Mouse (Mus musculus) frontal cortex, adult 2 months (tissue): ENCODE measurements around the gene Zfp740. TPM values are rescaled to one million over a fixed set of nuclear protein-coding genes. Genes with fewer than 3 reads are reported as not detected.
A peak's percentile ranks its signal among the peaks of the same experiment; 100 is the strongest.
"Not testable (repeated sequence)": the region's sequence is repeated elsewhere in the genome, so short reads cannot be mapped to it uniquely, and the experiment has no call there.

Source experiments
- DNase-seq, 2 experiments: peaks; one replicate each; pipeline ENCODE4 v3.0.0; 2022; ENCODE audit warnings: low spot score in 1 of 2; ENCODE audit errors: extremely low spot score in 1 of 2
- polyA plus RNA-seq: library from polyadenylated mRNA; depleted of rRNA; stranded (reverse); fragments of >200 nt; gene quantifications from 2 replicates; pipeline ENCODE4 v1.2.3, GENCODE M21; 2012

Gene Zfp740
- polyA plus RNA-seq, 1 experiment: 62.1 TPM

DNA sequence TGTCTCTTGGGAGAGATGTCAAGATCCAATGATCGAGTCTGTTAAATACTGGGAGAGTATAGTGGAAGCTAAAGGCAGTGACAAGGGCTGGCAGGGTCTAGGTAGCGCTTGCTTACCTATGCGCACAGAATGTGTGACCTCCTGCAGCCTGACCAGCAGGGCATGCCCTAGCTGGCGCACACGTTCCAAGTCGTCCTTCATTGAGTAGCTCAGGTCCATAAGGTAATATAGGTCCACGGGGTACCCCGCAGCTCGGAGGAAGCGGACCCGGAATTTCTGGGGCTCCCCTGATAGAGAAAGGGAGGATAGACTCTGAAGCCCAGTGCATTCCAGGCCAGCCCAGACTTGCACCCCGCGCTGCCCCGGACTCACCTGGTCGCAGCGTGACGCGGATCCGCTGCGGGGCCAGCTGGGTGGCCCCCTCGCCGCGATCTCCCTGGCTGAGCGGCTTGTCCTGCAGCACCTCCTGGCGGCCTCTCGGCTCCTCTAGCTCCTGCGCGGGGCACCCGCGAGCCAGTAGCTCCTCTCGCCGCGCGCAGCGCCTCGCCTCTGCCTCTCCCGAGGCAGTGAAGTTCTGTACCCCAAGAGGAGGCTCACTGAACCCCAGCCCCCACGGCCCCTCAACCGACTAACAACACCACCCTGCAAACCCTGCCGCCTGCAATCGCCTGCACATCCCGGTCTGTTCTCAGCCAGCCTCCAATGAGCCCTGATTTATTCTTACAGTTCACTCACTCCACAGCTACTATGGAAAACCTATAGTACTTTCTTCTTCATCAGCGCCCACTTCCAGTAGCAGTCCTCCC, 21.3 kb downstream of the Zfp740 start:
- peak in 1 of 2 experiments; percentile 86 for DNase-seq

DNA sequence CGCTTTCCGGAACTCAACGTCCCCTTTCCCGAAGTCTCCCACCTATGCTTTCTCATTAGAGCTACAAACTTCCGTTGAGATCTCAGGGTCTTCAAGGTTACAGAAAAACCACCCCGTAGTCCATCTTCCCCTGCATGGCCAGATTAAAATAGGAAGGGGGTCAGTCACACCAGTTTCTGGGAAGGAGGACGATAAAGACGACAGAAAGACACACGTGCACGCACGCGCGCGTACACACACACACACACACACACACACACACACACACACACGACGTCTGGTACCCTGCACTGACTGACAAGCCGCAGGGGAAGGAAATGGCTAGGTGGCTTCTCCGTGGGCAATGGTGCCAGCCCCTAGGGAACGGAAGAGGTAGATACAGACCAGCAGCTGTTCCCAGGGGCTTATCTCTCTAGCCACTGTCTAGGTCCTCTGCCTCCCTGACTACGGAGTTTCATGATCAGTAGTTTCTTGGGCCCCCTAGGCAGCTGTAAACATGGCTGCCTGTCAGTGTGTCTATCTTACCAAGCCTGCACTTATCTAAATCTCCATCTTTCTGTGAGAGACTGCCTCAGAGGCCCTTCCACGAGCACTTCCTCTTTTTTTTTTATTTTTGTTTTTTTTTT, 22.1 kb downstream of the Zfp740 start:
- no peak for DNase-seq

- not testable (repeated sequence) for DNase-seq
These were observed 22.6 kb downstream of the Zfp740 start for GRCm38 (mm10) chr15:102225619-102226018.

GRCm38 (mm10) chr15:102230408-102231321, 27.6 kb downstream of the Zfp740 start:
- no peak for DNase-seq

DNA sequence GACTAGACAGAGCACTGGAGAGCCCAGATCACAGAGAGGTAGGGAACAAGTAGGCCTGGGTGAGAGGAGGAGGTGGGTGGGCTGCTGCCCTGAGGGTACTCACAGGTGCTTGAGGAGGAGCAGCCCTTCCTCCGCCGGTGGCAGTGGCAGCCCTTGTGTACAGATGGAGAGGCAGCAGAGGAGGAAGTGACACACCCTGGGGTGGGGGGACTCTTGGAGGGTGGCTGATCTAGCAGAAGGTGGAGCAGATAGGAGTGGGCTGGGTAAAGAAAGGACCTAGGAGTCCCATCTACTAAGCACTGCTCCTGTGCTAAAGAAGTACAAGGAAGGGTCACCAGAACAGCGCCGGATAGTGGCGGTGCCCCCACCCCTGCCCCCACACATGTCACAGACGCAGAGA, 28.7 kb downstream of the Zfp740 start, which contains the start of gene Itgb7:
TSS of gene Itgb7 (minus strand) at position 197 of the 400 bp plus-strand sequence.
- DNase-seq: no peak

GRCm38 (mm10) chr15:102232764-102233163, 29.7 kb downstream of the Zfp740 start:
- no peak for DNase-seq

DNA sequence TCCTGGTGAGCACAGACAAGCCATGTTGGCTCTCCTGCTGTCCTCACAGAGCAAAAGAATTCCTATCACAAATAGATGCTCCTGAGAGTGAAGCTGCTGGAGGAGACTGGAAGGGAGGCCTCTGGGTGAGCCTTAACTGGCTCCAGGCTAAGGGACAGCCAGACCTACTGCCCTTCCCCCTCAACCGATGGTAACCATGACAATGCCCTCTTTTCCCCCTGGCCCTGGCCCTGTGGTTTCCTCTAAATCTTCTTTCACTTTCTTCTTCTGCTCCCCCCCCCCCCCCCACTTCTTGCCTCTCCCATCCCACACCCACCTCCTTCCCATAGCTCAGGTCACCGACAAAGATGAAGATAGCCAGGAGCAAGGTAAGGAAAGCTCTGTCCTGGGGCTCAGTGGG, 30.8 kb downstream of the Zfp740 start:
- no peak for DNase-seq

DNA sequence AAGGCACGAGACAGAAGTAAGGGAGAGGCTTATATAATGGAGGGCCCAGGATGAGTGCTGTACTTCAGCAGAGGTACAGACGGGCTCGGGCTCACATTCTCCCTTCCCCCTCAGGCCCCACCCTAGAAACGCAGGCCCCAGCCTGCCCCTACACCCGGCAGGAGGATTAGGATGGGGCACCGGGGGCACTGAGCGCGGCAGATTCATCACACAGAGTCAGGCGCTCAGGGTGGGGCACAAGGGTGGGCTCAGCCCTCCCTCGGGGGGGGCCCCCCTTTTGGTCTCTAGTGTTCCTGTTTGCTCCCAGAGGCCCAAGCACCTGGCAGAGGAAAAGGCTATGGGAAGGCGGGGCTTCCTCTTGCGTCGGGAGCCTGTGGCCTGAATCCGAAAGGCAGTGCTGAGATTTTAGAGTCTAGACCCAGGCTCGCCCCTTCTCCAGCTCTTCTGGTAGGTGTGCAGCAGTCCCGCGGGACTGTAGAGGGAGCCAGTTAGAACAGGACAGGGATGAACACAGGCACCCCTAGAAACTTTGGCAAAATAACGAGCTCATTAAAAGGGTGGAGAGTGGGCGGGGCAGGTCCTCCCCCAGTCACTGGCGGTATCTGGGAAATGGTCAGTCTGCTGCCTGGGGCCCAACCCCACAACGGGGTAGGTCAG, 32.5 kb downstream of the Zfp740 start:
- no peak for DNase-seq

- no peak for DNase-seq
These were observed 35.7 kb downstream of the Zfp740 start for GRCm38 (mm10) chr15:102238543-102239259.

- DNase-seq: peak in 1 of 2 experiments; percentile 78
These were observed 36.2 kb downstream of the Zfp740 start for GRCm38 (mm10) chr15:102239260-102239590.

DNA sequence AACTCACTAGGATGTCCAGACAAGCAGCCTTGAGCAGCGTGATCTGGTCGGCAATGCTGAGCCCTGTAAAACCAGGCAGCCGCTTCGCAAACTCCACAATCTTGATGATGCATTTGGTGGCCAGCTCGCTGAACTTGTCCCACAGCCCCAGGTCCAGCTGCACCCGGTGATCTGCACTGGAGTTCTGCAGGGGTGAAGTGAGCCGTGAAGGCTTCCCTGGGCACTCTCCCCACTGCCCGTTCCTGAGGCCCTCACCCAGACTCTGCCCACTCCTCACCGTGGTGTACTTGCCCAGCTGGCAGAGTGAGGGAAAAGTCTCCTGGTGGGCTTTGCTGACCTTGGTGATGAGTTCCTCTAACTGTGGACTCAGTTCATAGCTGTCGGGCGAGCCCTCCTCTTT, 36.8 kb downstream of the Zfp740 start:
- no peak for DNase-seq

- DNase-seq: no peak
These were observed 37.6 kb downstream of the Zfp740 start for GRCm38 (mm10) chr15:102240607-102241006.

DNA sequence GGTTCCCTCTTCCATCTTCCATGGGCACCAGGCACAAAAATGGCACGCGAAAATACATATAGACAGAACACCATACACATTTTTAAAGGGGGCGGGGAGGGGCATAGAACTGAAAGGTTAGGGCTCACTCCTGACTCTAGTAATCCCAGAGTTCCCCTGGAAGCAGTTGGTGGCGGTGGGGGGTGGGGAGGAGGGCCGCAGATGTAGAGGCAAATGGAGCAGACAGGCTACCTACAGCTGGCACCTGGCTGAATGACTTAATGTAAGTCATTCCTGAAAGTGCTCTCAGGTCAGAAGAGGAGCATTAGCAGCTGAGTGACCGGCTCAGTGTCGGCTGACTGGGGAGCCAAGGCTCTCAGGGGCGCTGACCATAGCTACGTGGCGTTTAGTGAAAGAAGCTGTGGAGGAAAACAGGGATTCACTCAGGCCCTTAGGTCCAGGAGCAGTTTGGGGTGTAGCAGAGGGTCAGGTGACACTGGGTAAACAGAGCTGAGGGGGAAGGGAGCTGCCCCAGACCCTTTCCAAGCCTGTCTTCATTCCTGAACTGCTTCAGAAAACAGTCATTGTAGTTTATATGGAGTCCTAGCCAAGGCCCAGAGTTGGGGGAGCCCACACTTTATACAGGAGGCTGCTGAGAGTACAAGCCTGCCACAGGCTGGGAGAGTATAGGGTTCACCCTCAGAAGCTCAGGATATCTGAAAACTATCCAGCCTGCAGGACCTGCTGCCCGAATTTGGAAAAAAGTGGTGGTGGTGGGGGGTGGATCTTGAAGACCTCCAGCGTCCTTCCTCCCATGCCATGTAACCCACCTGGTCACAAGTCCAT, 39.6 kb downstream of the Zfp740 start:
- DNase-seq: no peak

GRCm38 (mm10) chr15:102243229-102244190, 40.5 kb downstream of the Zfp740 start:
- DNase-seq: no peak

DNA sequence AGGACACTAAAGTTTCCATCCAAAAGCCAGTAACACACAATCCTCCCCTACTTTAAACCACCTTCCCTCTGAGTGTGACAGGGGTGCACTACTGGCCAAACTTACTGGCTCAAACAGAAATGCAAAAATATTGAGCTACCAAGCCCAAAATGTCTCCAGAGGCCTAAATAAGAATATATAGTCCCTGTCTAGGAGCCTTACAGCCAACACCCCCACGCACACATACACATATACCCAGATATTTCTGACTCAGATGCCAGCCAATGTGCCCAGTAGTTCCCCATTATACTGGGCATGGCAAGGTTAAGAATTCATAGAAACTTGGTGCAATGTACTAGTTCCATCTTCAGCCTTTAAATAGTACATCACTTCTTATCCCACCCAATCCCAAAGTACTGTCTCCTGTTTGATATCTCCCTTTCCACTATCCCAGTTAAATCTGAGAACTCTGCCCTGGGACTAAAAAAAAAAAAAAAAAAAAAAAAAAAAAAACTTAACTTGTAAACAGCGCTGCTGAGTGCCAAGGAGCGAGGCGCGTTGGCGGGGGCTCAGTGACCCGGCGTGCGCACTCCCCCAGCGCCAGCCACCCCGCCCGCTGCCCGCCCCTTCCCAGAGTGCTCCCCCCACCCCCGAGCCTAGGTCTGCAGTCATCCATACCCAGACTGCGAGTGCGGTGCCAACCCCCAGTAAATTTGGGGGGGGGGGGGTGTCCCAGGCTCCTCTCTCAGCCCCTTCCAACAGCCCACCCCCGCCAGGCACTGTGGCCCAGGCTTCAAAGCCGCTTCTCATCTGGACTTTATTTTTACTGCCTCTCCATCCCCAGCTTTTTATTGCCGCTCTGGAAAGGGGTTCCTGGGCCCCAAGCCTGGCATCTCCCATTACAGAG, 41.5 kb downstream of the Zfp740 start:
- no peak for DNase-seq

GRCm38 (mm10) chr15:102245461-102245881, 42.4 kb downstream of the Zfp740 start:
- no peak for DNase-seq
